Mouse (Mus musculus) mouse embryonic stem cell (cell line): ENCODE measurements around the gene Iqsec1.

Experiments used
- in situ Hi-C, 2 experiments: fragments of 300-500 bp; cut with MboI; formaldehyde crosslinking; loops; 1 replicate in 1 of 2; 3 replicates in 1 of 2; pipeline ENCODE4 v1.14.3; 2019 to 2020; ENCODE audit warnings: low sequenced_read_pairs in 2 of 2, low pct_unique_long_range_greater_than_20kb in 1 of 2, mixed read lengths in 1 of 2; ENCODE audit not compliant: unreplicated experiment in 1 of 2

The Iqsec1 gene

DNA sequence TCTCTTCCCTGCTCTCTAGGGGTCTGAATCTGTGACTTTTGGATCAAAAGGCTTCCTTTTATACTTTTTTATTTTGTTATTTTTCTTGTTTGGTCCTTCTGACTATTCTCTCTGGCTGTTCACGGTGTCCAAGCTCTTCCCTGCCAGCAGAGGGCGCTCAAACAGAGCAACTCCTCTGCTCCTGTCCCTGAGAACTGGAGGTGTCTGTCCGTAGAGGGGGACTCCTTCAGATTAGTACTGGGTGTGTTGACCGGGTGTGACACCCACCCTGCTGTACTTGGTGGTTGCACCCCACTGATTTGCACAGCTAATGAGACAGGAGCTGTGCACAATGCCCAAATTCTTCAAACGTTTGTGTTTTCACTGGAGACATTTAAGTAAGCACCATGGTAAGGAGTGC is 381.3 kb downstream of the Iqsec1 start:
- in situ Hi-C loops, result no loop called here

DNA sequence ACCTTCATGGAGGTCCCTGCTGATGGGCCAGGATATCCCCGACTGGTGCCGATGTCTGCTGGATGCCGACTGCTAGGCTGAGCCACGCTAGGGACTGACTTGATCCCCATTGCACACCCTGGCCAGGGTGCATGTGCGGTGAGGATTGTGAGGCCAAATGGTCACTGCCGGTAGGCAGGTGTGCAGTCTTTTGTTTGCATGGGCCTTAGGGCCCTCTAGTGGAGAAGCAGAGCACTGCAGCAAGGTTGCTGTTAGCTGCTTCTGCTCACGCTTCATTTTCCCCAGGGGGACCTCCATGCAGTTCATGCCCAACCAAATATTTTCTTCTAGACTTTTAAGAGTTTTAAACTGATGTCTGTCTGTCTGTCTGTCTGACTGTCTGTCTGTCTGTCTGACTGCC is 381.9 kb downstream of the Iqsec1 start:
- in situ Hi-C loops, result no loop called here
